Mouse (Mus musculus): ENCODE measurements around the gene Naa10.

DNA sequence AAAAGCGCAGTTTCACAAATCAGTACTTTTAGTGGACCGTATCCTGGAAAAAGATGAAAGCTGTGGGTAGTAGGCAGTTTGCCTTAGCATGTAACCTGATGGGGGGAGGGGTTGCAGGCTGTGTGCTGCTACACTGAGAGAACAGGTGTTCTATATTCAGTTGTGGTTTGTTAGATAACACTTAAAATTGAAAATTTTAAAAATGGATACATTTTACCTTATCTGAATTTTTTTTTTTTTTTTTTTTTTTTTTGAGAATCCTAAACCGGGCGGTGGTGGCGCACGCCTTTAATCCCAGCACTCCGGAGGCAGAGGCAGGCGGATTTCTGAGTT lies 772 bp upstream of the Naa10 start:
- TF ChIP-seq CTCF (IDR thresholded peaks at IDR 0.05; ENCODE audit: insufficient read depth, low read length) (no peak), POLR2A (IDR thresholded peaks at IDR 0.05; ENCODE audit: borderline replicate concordance, extremely low read depth, low read depth, low read length) (no peak)

Measured in lung, adult 2 months (tissue).